Mouse (Mus musculus) liver, postnatal 0 days (tissue): Measurements from ENCODE around the gene Cfap70.

Experiments
- CTCF ChIP-seq: sonication (generic); IDR thresholded peaks from 2 replicates; pipeline ENCODE4 v1.5.1; 2016; ENCODE audit warnings: antibody characterized with exemption, low read depth
- EP300 ChIP-seq: IDR thresholded peaks from 2 replicates; pipeline ENCODE4 v1.6.1; 2016; ENCODE audit warnings: antibody characterized with exemption, low read depth, mild to moderate bottlenecking

- TF ChIP-seq CTCF (no peak), EP300 (no peak)
Observed at GRCm38 (mm10) chr14:20442252-20442651, 9.8 kb downstream of the Cfap70 start.
